In the genomic region with DNA sequence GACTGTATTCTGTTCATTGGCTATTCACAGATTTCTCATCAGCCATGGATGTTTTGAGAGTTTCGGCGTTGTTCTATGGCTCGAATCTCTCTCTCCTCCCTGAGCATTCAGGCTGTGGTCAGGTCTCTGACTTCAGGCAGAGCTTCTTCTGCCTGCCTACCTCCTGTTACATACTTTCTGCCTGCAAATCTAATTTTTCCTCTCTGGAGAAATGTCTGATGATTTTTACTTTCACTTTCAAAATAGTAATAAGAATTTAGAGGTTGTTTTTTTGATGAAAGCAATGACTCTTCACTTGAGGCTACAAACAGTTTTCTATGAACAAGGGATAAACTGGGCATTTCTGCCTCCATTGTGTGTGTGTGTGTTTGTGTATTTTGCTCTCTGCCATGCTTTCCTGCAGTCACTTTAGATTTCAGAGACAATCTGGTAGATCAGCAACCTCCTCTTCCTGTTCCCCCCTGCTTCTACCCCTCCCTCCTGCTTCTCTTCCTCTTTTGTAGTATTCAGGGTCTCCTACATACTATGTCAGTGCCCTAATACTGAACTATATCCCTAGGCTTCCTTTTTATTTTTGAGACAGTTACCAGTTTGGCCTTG, we compare ENCODE assay signal across 13 mouse cellular contexts.
DNase-seq lines count a peak whose midpoint lies in the region; ATAC-seq and TF ChIP-seq lines count a peak whose summit lies in the region.
"Had no signal": no experiment of that assay in that cellular context is flagged by ENCODE, and none has a peak within 500 bp of the region (broad histone marks: within the 10 kb centered on the region; RNA-seq: fewer than 3 reads in every experiment).

No protein-coding gene starts in this region.

- ATAC-seq in kidney, embryonic 14.5 days (ENCODE audit: low FRiP score, low TSS enrichment) = no peak
- no peak for ATAC-seq in forebrain, embryonic 14.5 days
- ATAC-seq: Patski had no signal

- H3K27ac ChIP-seq in kidney, embryonic 14.5 days (ENCODE audit: low read depth, low read length) = no peak overlapping the region
- H3K27ac ChIP-seq in bone marrow, adult 2 months (ENCODE audit: control insufficient read depth, insufficient read depth, low read depth, low read length, poor library complexity) = no peak overlapping the region
- no peak overlapping the region for H3K27ac ChIP-seq in forebrain, embryonic 14.5 days (ENCODE audit: low read depth, low read length)
- no peak overlapping the region for H3K27ac ChIP-seq in cerebellum, adult 2 months (ENCODE audit: insufficient read depth, low read length)
- H3K27ac ChIP-seq: embryonic facial prominence, embryonic 10.5 days; liver, embryonic 13.5 days had no signal

- no peaks in the 10 kb centered on the region for H3K36me3 ChIP-seq in kidney, embryonic 14.5 days (ENCODE audit: control insufficient read depth, insufficient read depth, low read length)
- H3K36me3 ChIP-seq in C2C12 (ENCODE audit: control insufficient read depth, insufficient read depth) = no peaks in the 10 kb centered on the region
- no peaks in the 10 kb centered on the region for H3K36me3 ChIP-seq in megakaryocyte, embryonic 14.5 days (replicated peaks; ENCODE audit: low read length)
- no peaks in the 10 kb centered on the region for H3K36me3 ChIP-seq in forebrain, embryonic 14.5 days (ENCODE audit: control insufficient read depth, insufficient read depth, low read length)
- H3K36me3 ChIP-seq: embryonic facial prominence, embryonic 10.5 days; liver, embryonic 13.5 days had no signal

- no peaks in the 10 kb centered on the region for H3K4me1 ChIP-seq in kidney, embryonic 14.5 days (ENCODE audit: control insufficient read depth, insufficient read depth, low read length)
- H3K4me1 ChIP-seq in bone marrow, adult 2 months (ENCODE audit: control insufficient read depth, insufficient read depth, low read length) = no peaks in the 10 kb centered on the region; the same call in 1 of the 2 replicates
- H3K4me1 ChIP-seq in megakaryocyte, embryonic 14.5 days = peaks cover 6% of the 10 kb centered on the region; the same call in 1 of the 2 replicates
- H3K4me1 ChIP-seq in forebrain, embryonic 14.5 days (ENCODE audit: control insufficient read depth, insufficient read depth, low read length) = no peaks in the 10 kb centered on the region
- H3K4me1 ChIP-seq in cerebellum, adult 2 months (ENCODE audit: control insufficient read depth, insufficient read depth, low read length) = no peaks in the 10 kb centered on the region; the same call in 1 of the 2 replicates
- H3K4me1 ChIP-seq: liver, embryonic 13.5 days had no signal

- TF ChIP-seq CTCF in C2C12 (IDR thresholded peaks at IDR 0.05; ENCODE audit: control insufficient read depth, insufficient read depth, insufficient read length) = no peak
- TF ChIP-seq CTCF in bone marrow, adult 2 months (IDR thresholded peaks at IDR 0.05; ENCODE audit: control insufficient read depth, insufficient read depth, low read length) = no peak
- TF ChIP-seq CTCF in cerebellum, adult 2 months (IDR thresholded peaks at IDR 0.05; ENCODE audit: borderline replicate concordance, insufficient read depth, low read depth, low read length) = no peak

- no peak overlapping the region for H3K4me3 ChIP-seq in kidney, embryonic 14.5 days (ENCODE audit: low read length)
- no peak overlapping the region for H3K4me3 ChIP-seq in C2C12 (ENCODE audit: insufficient read depth, poor library complexity, severe bottlenecking)
- H3K4me3 ChIP-seq in bone marrow, adult 2 months (replicated peaks; ENCODE audit: control insufficient read depth, low read depth, low read length) = peak overlapping the region; percentile 62
- H3K4me3 ChIP-seq in megakaryocyte, embryonic 14.5 days (replicated peaks) = peak overlapping the region; percentile 76
- H3K4me3 ChIP-seq in forebrain, embryonic 14.5 days (ENCODE audit: low read depth, low read length) = no peak overlapping the region
- no peak overlapping the region for H3K4me3 ChIP-seq in cerebellum, adult 2 months (replicated peaks; ENCODE audit: insufficient read depth, low read depth, low read length)
- H3K4me3 ChIP-seq: embryonic facial prominence, embryonic 10.5 days; liver, embryonic 13.5 days had no signal

- H3K9me3 ChIP-seq in kidney, embryonic 14.5 days (ENCODE audit: control insufficient read depth, low read length) = no peaks in the 10 kb centered on the region
- no peaks in the 10 kb centered on the region for H3K9me3 ChIP-seq in megakaryocyte, embryonic 14.5 days
- no peaks in the 10 kb centered on the region for H3K9me3 ChIP-seq in forebrain, embryonic 14.5 days (replicated peaks; ENCODE audit: control insufficient read depth, low read length)
- H3K9me3 ChIP-seq: embryonic facial prominence, embryonic 10.5 days; liver, embryonic 13.5 days had no signal

- DNase-seq in kidney, adult 9 months = peak; percentile 2
- DNase-seq in forebrain, embryonic 14.5 days (ENCODE audit: low spot score) = no peak
- DNase-seq in cerebellum, adult 8-10 months = no peak
- DNase-seq in cerebellum, adult 2 months = no peak
- DNase-seq: layer of hippocampus, adult 9-11 months; liver, embryonic 13.5 days; midbrain, embryonic 14.5 days had no signal

- WGBS in kidney, embryonic 14.5 days = 91% methylated on average over 3 of the region's 3 CpGs
- WGBS in bone marrow, adult 2 months = 37% methylated on average over 3 of the region's 3 CpGs
- WGBS in forebrain, embryonic 14.5 days = 82% methylated on average over 3 of the region's 3 CpGs
- whole genome bisulfite sequencing in cerebellum, adult 2 months = 94% methylated on average over 3 of the region's 3 CpGs

- H3K79me3 ChIP-seq in C2C12 (ENCODE audit: low read depth) = no peaks in the 10 kb centered on the region

- H3ac ChIP-seq in C2C12 (ENCODE audit: control insufficient read depth, insufficient read length, low read depth) = peak overlapping the region; percentile 1

- H3K9ac ChIP-seq in kidney, embryonic 14.5 days (ENCODE audit: low read depth, low read length) = no peak overlapping the region
- H3K9ac ChIP-seq in forebrain, embryonic 14.5 days (ENCODE audit: low read length) = no peak overlapping the region
- H3K9ac ChIP-seq: liver, embryonic 13.5 days had no signal

- no peak for TF ChIP-seq POLR2A in bone marrow, adult 2 months (IDR thresholded peaks at IDR 0.05; ENCODE audit: borderline replicate concordance, control insufficient read depth, low read depth, low read length)
- no peak for TF ChIP-seq POLR2A in cerebellum, adult 2 months (IDR thresholded peaks at IDR 0.05; ENCODE audit: borderline replicate concordance, insufficient read depth, low read length)

- H3K4me2 ChIP-seq in kidney, embryonic 14.5 days (replicated peaks; ENCODE audit: low read depth, low read length) = no peak overlapping the region
- H3K4me2 ChIP-seq in forebrain, embryonic 14.5 days (ENCODE audit: low read length) = no peak overlapping the region
- H3K4me2 ChIP-seq: liver, embryonic 13.5 days had no signal

- H3K79me2 ChIP-seq in C2C12 (ENCODE audit: control insufficient read depth, insufficient read depth) = no peaks in the 10 kb centered on the region

- H3K27me3 ChIP-seq in kidney, embryonic 14.5 days (ENCODE audit: control insufficient read depth, insufficient read depth, low read length) = no peaks in the 10 kb centered on the region; the same call in 1 of the 2 replicates
- H3K27me3 ChIP-seq in C2C12 (ENCODE audit: control insufficient read depth, insufficient read depth, insufficient read length) = no peaks in the 10 kb centered on the region
- H3K27me3 ChIP-seq in megakaryocyte, embryonic 14.5 days (replicated peaks) = no peaks in the 10 kb centered on the region
- H3K27me3 ChIP-seq in forebrain, embryonic 14.5 days (replicated peaks; ENCODE audit: control insufficient read depth, insufficient read depth, low read length) = no peaks in the 10 kb centered on the region
- no peaks in the 10 kb centered on the region for H3K27me3 ChIP-seq in cerebellum, adult 2 months (ENCODE audit: control insufficient read depth, insufficient read depth, low read length)
- H3K27me3 ChIP-seq: liver, embryonic 13.5 days had no signal

TF ChIP-seq in C2C12, 6 proteins besides CTCF, POLR2A, EP300 and RAD21:
- TF ChIP-seq FOSL1 (IDR thresholded peaks at IDR 0.05; ENCODE audit: insufficient read depth, low read length, poor library complexity, severe bottlenecking) = no peak
- TF ChIP-seq MYOG (IDR thresholded peaks at IDR 0.05; ENCODE audit: control insufficient read depth, extremely low read depth, insufficient read length) = no peak
- TF ChIP-seq MYOD1 (IDR thresholded peaks at IDR 0.05; ENCODE audit: control insufficient read depth, insufficient read length, low read depth) = no peak
- TF ChIP-seq USF1 (IDR thresholded peaks at IDR 0.05; ENCODE audit: low read depth) = no peak
- TF ChIP-seq MAX (IDR thresholded peaks at IDR 0.05) = no peak

Comparison
In these comparisons a context has a peak if more than half of its experiments do, and no peak if none do; other contexts are left out.
1. H3K4me3 ChIP-seq: peak in bone marrow, adult 2 months (single experiment) and megakaryocyte, embryonic 14.5 days (single experiment); none in kidney, embryonic 14.5 days (single experiment), C2C12 (single experiment), forebrain, embryonic 14.5 days (single experiment) and cerebellum, adult 2 months (single experiment).